Mouse (Mus musculus) liver, adult 2 months (tissue): ENCODE results near the gene Nadk.

Experiments
- CTCF ChIP-seq: fragments of 200-500 bp; IDR thresholded peaks from 2 replicates; pipeline ENCODE4 v1.5.1; 2011; ENCODE audit warnings: low read depth, low read length, control low read depth
- POLR2A ChIP-seq: fragments of 200-500 bp; IDR thresholded peaks from 2 replicates; pipeline ENCODE4 v1.6.1; 2011; ENCODE audit warnings: low read length, control low read depth; ENCODE audit not compliant: insufficient read depth; ENCODE audit errors: extremely low read depth

GRCm38 (mm10) chr4:155595777-155596176 lies 33.6 kb downstream of the Nadk start:
- TF ChIP-seq CTCF (no peak), POLR2A (no peak)
